Mouse (Mus musculus) brain, embryonic 18.5 days (tissue): Measurements from ENCODE around the gene Fam207a.

Experiments used
- DNase-seq: peaks from one replicate; pipeline ENCODE4 v3.0.0-alpha.2; 2012; ENCODE audit warnings: low read depth, low spot score

The Fam207a gene

DNA sequence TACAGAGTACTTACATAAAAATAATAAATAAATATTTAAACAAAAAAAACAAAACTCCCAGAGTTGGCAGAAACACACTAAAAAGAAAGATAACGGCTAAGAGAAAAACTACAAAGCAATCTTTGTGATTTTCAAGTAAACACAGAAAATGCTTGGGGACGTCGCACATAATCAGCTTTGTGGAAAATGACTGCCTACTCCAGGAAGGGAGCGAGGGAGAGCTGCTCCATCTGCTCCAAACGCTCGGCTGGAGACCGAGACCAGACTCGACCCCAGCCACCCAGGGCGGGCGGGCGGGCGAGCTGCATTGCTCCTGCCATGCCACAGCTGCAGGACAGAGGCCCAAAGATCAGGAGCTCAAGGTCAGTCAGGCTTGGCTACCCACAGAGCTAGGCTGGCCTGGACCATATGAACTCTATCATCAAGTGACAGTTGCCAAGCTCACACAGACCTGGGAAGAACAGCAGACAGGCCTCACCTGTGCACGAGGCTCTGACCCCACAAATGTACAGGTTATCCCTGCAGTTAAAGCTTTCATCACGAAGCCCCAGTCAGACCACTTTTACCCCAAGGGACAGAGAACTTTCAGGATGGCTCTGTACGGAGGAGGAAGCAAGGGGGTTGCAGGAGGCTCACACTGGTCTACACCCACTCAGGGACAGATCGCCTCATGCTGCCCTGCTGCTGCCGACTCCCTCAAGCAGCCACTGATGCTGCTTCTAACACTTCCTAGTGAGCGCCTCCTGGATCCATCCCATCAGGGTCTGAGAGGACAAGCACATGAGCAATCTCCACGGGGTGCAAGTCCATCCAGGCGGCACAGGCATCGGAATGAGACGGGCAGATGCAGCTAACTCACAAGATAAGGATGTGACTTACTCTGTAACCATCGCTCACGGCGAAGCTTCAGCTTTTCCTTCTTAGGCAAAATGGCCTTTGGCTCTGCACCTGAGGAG, 12.3 kb downstream of the Fam207a start:
- DNase-seq, result no peak

DNA sequence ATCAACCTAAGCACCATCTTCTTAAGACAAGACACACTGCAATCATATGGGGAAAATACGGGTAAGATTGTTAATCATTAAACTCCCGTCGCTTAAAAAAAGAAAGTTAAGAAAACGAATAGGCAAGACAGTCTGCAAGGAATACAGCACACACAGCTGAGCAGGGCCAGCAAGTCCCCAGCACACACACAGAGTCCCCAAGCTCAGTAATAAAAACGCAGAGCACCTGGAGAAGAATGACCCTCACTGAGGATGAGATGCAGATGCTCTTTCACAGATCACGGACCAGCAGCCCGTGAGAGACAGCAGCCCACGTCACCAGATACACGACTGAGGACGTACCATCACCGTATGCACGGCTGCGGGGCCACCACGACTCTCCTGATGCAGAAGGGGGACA, 14.9 kb downstream of the Fam207a start:
- DNase-seq, result no peak

DNA sequence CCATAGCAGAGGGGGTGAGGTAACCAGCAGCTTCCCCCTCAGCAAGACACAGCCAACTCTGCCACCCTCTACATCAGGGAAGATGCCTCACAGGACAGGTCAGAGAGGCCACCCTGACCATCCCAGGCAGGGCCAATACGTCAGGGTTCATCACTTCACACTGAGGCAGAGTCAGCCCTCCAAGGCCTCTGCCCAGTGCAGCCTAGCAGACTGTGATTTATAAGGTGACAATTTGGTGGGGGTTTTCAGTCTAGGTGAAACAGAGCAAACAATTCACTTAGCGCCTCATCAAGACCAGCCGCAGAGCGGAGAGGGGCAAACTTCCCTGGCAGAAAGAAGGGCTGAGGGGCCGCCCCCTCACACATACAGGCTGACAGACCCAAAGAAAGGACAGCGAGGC, 17.3 kb downstream of the Fam207a start:
- no peak for DNase-seq

DNA sequence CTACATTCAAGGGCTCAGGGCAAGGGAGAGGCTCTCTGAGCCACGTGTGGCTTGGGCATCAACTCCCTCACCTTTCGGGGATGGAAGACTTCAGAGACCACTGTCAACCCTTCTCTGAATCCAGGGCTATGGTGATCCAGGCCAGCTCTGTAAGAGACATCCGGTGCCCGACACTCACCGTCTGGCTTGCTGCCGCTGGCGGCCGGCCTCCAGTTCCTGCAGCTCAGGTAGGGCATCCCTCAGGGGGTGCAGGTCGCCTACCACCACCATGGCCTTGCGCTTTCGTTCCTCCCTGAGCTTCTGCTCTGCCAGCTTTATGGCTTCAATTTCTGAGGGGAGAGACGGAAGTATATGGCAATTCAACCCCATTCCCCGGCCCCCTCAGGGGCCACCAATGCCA, 18.4 kb downstream of the Fam207a start:
- DNase-seq, result no peak

DNA sequence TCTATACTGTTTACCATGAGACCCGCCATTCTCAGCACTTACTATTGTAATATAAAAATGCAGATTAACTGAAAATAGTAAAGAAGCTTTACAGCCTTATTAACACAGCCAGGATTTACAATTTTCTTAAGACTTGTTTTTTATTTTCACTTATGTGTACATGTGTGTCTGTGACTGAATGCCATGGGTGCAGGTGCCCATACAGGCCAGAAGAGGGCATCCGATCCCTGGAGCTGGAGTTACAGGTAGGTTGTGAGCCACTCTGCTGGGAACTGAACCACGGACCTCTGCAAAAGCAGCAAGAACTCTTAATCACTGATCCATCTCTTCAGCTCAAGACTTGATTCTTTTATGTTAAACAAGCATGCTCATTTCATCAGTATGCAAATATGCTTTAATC, 22.7 kb downstream of the Fam207a start:
- DNase-seq, result no peak

DNA sequence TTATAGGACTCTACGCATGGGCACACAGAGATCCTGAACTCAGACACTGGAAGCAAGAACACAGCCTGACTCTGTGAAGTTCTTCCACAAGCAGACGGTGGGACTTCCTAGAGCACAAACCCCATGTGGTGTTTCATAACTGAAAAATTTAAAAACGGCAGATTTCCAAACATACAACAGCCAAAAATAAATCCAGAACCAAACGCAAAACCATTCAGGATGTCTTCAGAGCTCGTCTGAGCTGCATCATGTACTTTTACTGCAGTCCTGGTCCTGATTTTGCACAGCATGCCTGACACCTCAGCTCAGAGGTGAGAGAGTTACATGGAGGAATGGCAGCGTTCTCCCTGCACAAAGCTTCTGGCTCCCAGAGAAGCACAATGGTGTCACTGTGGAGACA, 24.0 kb downstream of the Fam207a start:
- no peak for DNase-seq

DNA sequence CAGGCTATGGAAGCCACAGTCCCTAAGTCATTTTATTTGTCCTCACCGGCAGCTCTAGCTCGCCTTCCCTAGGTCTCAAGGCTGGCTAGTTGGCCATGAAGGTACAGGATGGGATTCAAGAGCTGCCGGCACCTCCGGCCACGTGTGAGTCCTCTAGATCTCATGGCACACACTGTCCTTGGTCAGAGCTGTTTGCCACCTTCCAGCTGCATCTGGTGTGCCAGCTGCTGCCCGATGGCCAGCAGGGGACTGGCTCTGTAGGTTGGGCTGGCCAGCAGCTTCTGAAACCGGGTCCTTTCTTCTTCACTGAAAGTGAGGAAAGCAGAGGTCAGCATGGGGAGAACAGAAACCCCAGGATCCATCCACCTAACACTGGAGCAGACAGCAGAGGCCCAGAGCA, 27.4 kb downstream of the Fam207a start:
- DNase-seq, result no peak

DNA sequence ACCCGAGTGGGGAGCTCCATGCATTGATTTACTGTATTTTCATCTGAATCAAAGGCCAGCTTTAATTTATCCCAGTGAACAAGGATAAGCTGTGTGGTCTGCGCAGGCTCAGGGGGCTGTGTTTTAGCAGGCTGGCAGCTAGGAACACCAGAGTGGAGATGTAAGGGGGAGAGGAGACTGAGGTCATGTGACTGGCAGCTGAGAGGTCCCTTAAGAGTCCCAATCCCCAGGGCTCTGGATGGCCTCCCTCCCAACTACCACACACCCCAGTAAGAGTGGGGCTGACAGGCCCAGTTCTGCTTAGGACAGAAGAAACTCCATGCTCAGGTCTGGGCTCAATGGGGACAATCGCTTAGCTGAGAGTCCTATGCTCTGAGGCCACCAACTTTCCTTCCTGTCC, 29.8 kb downstream of the Fam207a start:
- no peak for DNase-seq

DNA sequence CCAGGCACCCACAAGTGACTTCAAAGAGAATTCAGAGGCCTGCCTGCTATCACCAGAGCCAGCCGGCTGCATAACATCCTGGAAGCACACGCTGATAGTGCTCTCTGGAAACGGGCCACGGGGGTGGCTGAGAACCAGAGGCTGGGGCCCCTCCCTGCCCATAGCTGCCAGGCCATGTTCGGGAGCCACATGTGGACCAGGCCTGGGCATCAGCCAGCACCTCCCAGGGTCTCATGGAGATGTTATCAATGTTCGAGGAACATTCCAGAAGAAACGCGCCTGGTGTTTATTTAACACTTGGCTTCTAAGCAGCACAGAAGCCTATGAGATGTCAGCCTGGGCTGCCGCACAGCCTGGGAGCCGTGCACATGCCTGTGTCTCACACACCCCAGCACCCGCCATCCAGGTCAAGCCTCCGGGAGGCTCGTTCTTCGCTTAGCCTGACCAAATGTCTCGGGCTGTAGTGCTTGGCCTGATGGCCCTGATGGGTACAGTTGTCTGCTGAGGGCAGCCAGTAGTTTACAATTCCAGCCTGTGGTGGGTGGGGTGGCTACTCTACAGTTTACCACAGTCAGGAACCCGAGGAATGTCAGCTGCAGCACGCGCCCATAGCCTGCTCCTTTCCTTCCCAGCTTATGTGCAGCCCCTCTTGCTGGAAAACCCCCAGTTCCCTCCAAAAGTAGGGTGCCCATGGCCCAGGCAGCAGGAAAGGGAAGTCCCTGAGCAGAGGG, 31.2 kb downstream of the Fam207a start:
- DNase-seq, result no peak

DNA sequence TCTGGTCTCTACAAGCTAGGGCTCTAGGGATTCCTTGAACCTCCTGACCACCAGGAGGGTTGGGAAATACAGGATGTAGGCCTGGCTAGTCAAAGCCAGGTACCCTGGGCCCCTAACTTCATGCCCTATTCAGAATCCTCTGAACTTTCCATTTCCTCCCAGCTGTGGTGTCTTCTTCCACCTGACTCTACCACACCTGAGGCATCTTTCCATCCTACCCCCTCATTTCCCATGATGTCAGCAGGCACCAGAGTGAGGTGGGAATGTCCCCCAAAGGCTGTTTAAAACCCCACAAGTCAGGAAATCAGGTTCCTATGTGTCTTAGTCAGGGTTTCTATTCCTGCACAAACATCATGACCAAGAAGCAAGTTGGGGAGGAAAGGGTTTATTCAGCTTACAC, 33.8 kb downstream of the Fam207a start:
- no peak for DNase-seq

DNA sequence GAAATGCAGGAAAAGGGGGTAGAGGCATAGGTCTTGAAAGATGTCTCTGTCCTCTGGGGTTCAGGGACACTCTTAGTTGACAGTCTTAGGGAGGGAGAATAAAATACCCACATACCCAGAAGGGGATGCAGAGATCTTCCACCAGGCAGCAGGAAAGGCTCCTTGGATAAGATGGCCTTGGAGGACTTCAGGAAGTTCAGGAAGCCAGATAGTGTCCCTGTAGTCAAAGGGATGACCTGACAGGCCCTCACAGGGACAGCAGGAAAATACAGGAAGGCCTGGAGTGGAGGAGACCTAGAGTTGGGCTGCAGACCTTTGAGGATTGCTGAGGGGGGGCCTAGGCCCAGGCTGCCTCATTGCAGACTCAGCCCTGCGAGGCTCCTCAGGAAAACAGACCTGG, 35.6 kb downstream of the Fam207a start:
- no peak for DNase-seq

DNA sequence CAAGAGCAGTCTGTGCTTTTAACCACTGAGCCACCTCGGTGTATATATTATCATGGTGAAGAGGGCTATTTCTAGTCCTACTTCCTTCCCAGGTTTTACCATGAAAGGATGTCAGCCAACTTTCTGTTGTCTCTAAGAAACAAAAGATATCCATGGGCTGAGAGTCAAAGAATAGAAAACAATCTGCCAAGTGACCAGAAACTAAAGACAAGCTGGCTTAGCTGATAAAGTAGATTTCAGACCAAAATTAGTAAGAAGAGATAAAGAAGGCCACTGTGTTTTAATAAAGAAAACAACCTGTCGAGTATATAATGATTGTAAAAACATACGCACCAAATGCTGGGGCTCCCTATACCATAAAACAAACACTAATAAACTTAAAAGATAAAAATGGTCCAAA, 38.7 kb downstream of the Fam207a start:
- DNase-seq, result no peak

DNA sequence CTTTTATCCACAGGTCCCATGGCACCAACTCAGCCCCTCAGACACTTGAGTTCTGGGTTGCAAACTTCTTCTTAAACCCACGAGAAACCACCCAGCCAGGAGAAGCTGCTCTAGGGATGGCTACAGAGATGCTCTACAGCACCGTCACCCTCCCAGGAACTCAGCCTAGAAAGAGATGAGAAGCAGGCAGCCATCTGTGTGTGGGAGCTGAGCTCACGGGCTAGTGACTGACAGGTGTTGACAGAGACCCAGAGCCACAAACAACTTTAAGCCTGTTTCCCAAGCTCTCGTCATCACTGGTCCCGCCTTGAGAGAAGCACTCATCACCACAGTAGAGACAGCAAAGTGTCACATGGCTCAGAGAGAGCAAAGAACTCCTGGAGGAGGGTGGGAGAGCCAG, 43.4 kb downstream of the Fam207a start:
- DNase-seq, result no peak

DNA sequence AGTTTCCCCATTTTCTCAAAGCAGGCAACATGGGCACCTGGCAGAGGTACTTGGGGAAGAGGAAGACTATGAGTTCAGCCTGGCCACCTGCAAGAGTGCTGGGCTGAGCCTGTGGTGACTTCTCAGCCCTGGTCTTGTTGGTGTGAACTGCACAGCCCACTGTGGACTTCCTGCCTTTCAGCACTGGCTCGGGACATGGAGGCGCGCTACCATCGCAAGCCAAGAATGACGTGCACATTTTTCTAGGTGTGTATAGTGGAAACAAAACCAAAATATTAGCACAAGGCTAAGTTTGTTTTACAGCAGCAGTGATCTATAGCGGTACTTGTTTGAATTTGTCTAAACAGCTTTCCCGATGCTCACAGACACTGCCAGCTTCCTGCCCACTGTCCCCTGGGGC, 44.1 kb downstream of the Fam207a start:
- no peak for DNase-seq

DNA sequence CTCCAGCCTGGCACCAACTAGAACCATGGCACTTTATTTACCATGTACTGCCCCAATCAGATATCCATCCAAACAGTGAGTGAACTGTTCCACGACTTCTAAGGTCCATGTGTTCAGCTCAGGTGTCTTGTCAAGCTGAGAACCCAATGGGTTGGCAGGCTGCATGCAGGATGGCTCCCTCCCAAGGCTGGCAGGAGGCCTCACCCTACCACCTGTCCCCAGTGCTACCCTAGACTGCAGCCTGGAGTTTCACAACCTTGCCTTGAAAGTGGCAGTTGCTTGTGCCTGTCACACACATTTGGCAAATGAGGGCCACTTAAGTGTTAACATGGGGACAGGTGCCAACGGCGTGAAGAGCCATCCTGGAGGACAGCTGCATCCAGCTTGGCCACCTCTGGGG, 44.8 kb downstream of the Fam207a start:
- no peak for DNase-seq

DNA sequence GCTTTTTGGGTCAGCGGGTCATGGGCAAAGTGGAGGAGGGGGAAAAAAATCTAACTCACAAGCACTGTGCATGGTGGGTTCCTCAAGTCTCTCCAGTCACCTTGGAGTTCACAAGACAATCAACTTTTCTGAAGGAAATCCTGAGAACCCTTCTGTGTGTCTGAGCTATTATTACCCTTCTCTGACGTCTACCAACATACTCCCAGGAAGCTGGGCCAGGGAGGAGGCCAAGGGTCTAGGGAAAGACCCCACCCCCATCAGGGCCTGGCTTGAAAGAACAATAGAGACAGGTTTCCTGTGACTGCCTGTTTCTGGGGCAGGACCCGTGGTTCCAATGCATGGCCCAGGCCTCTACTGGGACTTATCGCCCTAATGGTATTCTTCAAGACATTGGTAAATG, 46.9 kb downstream of the Fam207a start:
- DNase-seq, result no peak

DNA sequence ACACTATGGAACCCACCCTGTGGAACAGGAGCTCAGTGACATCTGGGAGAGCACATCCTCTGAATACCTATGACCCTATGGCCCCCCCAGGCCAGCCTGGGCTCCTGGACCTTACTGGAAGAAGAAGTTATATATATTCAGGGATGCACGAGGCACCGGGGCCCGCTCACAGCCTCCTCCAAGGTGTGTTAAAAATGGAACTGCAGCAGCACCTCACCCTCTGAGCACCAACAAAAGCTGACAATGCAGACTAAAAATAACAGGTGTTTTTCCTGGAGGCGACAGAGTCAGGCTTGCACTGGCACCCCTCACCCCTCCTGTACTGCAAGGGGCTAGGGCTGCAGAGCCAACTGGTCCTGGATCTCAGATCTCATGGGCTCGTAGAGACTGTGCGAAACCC, 48.2 kb downstream of the Fam207a start:
- no peak for DNase-seq

DNA sequence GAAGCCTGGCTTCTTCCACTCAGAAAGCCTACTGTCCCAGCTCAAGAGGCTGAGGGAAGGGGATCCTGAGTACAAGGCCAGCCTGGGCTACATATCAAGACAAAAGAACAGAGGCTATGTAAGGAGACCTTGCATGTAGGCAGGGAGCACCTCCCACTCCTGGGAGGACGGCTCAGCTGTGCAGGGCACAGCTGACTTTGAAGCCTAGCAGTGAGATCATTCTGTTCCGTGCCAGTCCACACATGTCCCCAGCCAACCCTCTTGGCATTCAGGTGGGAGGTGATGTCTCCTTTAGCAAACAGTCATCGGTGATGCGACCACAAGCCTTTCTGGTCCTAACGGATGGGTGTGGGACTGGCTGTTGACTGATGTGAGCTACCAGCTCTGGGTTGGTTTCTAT, 49.7 kb downstream of the Fam207a start:
- DNase-seq, result no peak

DNA sequence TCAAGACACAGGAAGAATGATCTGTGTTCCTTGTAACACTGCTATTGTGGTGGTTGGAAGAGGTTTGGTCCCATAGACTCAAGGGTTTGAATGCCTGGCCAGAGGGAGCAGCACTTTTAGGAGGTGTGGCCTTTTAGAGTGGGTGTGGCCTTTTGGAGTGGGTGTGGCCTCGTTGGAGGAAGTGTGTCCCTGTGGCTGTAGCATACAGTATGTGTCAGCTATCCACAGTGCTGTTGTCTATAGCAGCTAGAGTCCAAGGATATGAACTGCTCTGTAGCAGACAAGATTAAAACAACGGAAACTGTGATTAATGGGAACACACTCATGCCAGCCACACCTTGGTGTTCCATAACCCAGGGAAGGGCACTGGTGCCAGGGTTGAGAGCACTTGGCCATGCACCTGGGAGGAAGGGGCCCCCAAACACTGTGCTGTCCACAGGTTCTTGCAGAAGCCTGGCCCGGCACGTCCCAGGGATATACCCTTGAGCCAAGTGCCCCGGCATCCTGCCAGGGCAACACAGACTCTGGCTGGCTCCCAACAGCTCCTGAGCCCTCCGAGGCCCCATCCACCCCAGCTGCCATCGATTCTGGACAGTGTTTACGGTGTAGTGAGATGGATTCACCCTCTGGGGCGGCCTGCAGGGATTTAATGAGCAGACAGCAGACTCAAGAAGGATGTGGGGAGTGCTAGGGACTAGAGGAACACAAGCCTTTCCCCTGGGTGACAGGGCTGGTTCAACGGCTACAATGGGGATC, 51.2 kb downstream of the Fam207a start:
- no peak for DNase-seq

DNA sequence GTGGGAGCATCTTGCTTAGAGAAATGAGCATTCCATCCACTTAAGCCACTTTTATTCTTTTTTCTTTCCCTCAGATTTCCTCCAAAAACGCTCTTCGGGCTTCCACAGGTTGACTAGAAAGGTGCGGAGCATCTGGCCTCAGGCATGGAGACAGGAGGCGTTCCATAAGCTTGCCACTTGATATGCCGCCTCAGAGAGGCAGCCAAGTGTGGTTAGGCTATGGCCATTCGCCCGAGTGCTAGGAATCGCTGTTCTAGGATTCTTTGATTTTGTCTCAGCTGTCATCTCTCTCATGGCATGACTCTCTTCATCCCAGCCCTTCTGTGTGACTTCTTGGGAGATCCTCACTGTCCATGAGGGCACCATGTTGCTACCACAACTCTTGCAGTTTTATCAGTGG, 54.4 kb downstream of the Fam207a start:
- DNase-seq, result no peak

DNA sequence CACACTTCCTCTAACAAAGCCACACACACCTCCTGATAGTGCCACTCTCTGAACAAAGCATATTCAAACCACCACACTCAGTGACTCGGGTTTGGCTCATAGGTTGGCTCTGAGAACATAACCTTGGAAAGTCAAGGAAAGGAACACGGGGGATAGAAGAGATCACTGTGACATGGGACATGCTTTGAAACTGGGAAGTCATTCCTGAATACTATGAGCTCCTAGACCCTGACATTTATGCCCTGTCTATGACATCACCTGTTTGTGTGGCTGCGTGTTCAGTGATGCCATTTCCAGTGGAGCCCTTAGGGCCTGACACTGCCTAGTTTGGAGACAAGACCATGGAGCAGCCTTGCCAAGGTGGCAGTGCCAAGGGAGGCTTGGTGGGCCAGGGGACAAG, 57.9 kb downstream of the Fam207a start:
- DNase-seq, result no peak

DNA sequence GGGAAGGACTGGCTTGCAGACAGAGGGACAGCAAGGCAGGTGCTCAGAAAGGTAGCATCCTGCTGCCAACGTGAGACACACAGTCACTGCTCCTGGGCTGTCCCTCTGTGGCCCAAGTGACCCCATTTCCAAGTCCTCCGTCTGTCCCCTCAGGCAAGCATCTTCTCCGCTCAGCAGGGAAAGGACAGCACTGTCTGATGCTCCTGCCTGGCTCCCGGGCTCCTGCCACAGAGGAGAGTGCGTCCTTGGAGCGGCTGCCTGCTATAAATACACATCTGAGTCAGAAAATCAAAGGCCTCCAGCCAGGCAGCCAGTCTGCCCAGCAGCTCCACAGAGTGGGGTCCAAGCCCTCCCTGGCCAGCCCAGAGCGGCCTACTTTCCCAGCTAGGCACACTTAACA, 59.1 kb downstream of the Fam207a start:
- DNase-seq, result no peak
